Mouse (Mus musculus): ENCODE results near the gene Gcnt7. TPM values are rescaled to one million over a fixed set of nuclear protein-coding genes. Genes with fewer than 3 reads are reported as not detected.

Gcnt7 gene
- polyA plus RNA-seq, 1 experiment from 2014 or later, result 1.6 TPM

DNA sequence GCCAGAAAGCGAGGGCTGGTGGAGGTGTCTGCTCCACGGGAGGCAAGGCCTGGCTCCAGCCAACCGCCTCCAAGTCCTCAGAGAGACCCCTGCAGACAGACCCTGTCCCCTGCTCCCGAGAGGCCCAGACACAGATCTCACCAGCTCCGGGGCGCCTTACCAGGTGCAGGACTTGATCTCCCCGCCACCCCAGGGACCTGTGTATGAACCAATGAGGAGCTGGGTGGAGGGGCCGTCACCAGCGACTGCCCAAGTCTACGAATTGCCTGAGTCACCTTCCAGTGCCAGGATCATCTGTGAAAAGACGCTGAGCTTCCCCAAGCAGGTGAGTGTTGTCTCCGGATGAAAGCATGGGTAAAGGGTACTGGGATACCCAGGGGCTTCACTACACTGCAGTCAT lies 42.2 kb downstream of the Gcnt7 start:
- Histone ChIP-seq H3K36me3 (no peaks in the 10 kb centered on the region), H3K27me3 (no peaks in the 10 kb centered on the region)
- 69% methylated on average over 12 of the region's 12 CpGs for WGBS

DNA sequence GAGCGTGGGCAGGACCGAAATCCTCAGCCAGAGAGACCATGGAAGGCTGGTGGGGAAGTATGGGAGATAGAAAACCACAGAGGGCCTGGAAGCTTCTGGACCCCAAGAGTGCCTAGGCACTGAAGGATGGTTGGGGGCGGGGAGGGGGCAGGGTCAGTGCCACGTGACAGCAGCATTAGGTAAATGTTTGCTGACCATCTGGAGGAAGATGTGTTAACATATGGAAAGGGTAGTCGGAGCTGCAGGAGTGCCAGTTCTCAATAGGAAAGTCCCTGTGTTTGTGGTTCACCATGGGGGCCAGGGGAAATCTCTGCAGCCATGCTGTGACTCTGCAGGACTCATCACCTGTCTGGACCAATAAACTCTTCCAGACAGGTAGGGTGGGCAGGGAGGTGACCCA lies 44.5 kb downstream of the Gcnt7 start:
- H3K4me1 ChIP-seq (replicated peaks), result peaks cover 8% of the 10 kb centered on the region
- no peak overlapping the region for H3K4me2 ChIP-seq
- WGBS, result 52% methylated on average over 5 of the region's 5 CpGs
- no peak overlapping the region for H3K9ac ChIP-seq
- no peaks in the 10 kb centered on the region for H3K36me3 ChIP-seq
- no peaks in the 10 kb centered on the region for H3K9me3 ChIP-seq
- no peak for ATAC-seq (ENCODE audit: low FRiP score)
- H3K4me3 ChIP-seq, result no peak overlapping the region
- no peak overlapping the region for H3K27ac ChIP-seq
- H3K27me3 ChIP-seq, result no peaks in the 10 kb centered on the region

More for the DNA sequence above, 42.2 kb downstream of the Gcnt7 start:
- H3K4me3 ChIP-seq, result no peak overlapping the region
- no peak overlapping the region for H3K4me2 ChIP-seq
- ATAC-seq (ENCODE audit: low FRiP score), result no peak
- no peak overlapping the region for H3K9ac ChIP-seq
- peaks cover 8% of the 10 kb centered on the region for H3K4me1 ChIP-seq (replicated peaks)
- no peaks in the 10 kb centered on the region for H3K9me3 ChIP-seq
- no peak overlapping the region for H3K27ac ChIP-seq

DNA sequence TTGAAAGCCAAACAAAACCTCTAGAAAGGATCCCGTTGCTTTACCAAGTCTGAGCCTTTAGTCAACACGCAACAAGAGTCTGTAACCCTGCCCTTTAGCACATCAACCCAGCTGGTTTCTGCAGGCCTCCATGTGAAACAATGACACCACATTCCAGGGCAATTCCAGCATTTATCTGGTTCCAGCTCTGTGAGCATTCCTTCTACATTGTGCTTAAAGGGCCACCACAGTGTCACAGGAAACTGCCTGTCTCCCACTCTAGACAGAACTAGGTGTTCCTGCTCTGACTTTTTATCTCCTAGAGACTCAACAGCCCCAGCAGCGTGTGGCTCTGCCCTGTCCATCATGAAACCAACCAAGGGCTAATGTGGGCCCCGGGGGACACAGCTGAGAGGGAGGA lies 45.1 kb downstream of the Gcnt7 start:
- WGBS, result 25% methylated on average over 4 of the region's 4 CpGs
- Histone ChIP-seq H3K4me1 (replicated peaks) (peaks cover 8% of the 10 kb centered on the region), H3K27me3 (no peaks in the 10 kb centered on the region), H3K9me3 (no peaks in the 10 kb centered on the region), H3K27ac (no peak overlapping the region), H3K4me3 (no peak overlapping the region), H3K4me2 (no peak overlapping the region), H3K9ac (no peak overlapping the region), H3K36me3 (no peaks in the 10 kb centered on the region)
- no peak for ATAC-seq (ENCODE audit: low FRiP score)

DNA sequence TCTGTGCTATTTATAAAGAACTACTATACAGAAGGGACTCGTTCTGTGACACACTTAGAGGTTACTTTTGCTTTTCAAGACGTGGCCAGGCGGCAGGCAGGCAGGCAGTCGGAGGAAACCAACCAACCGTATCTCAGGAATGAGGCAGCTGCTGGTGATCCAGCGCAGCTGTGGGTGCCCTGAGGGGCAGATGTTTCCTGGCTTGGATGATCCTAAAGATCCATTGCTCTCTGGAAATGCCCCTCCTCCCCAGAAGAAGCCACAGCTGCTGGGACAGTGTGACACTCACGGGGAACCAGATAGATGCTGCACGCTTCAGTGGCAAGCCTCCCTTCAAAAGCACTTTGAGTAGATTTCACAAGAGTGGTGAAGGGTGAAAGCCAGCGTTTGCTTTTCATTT lies 45.9 kb downstream of the Gcnt7 start:
- peak; percentile 72 for ATAC-seq (ENCODE audit: low FRiP score)
- Histone ChIP-seq H3K4me2 (peak overlapping the region; percentile 25), H3K4me3 (no peak overlapping the region), H3K36me3 (no peaks in the 10 kb centered on the region), H3K4me1 (replicated peaks) (peaks cover 8% of the 10 kb centered on the region), H3K27me3 (no peaks in the 10 kb centered on the region), H3K27ac (no peak overlapping the region; the same call in 1 of the 2 replicates), H3K9ac (no peak overlapping the region), H3K9me3 (no peaks in the 10 kb centered on the region)
- WGBS, result 9% methylated on average over 9 of the region's 9 CpGs

DNA sequence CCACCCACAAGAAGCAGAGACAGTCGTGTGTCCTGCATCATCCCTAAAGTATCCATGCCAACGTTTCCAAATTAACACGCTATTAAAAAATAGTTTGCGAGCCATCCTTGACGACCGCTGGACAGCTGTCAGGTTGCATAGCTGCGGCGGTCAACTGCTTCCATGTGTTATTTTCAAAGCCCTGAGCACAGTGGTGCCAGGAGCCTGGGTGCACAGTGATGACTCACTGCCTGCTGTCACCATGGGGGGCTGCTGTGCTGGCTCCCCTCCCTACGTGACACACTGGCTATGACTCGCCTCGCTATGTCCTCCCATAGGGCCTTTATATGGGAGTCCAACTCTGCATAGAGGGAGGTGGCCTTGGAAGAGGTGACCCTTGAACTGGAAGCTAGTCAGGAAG lies 47.3 kb downstream of the Gcnt7 start:
- Histone ChIP-seq H3K4me1 (replicated peaks) (peaks cover 8% of the 10 kb centered on the region), H3K27ac (no peak overlapping the region), H3K9ac (no peak overlapping the region), H3K4me2 (no peak overlapping the region), H3K4me3 (no peak overlapping the region), H3K36me3 (no peaks in the 10 kb centered on the region), H3K27me3 (no peaks in the 10 kb centered on the region), H3K9me3 (no peaks in the 10 kb centered on the region)
- 82% methylated on average over 11 of the region's 11 CpGs for WGBS
- ATAC-seq (ENCODE audit: low FRiP score), result no peak

DNA sequence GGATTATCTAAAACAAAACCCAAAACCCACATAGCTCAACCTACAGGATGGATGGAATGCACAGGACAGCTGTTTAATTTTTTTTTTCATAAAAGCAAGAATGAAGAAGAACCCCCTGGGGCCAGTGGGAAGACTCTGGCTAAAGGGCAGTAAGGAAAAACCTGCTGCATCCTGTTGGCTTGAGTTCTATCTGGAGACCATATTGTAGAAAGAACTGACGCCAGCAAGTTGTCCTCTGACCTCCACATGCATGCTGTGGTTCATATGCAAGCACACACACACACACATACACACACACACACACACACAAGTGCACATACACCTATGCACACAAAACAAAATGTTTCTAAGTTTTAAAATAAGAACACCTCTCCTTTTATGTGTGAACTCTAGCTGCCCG lies 47.7 kb downstream of the Gcnt7 start:
- no peak for ATAC-seq (ENCODE audit: low FRiP score)
- Histone ChIP-seq H3K4me1 (replicated peaks) (peaks cover 8% of the 10 kb centered on the region), H3K36me3 (no peaks in the 10 kb centered on the region), H3K9ac (no peak overlapping the region), H3K27me3 (no peaks in the 10 kb centered on the region), H3K9me3 (no peaks in the 10 kb centered on the region), H3K4me3 (no peak overlapping the region), H3K4me2 (no peak overlapping the region), H3K27ac (no peak overlapping the region)
- 84% methylated on average over 2 of the region's 2 CpGs for WGBS

DNA sequence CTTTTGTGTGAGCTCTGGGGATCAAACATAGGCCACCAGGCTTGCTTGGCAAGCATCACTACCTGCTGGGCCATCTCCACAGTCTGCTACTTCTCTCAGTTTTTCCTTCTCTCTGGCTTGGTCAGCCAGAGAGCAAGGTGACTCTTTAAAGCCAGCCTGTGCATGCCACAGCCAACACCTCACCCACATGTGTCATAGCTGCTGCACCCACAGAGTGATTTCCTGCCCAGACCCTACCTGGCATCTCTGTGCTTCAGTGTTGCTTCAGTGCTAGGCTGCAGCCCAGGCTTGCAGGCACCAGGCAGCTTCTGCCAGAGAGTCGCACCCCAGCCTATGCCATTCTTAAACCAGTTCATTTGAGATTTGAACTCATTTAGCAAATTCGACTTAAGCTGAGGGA lies 50.9 kb downstream of the Gcnt7 start:
- H3K9me3 ChIP-seq, result no peaks in the 10 kb centered on the region
- H3K4me1 ChIP-seq (replicated peaks), result no peaks in the 10 kb centered on the region; the same call in 1 of the 2 replicates
- H3K27ac ChIP-seq, result no peak overlapping the region
- no peak overlapping the region for H3K4me3 ChIP-seq
- no peaks in the 10 kb centered on the region for H3K27me3 ChIP-seq
- H3K4me2 ChIP-seq, result no peak overlapping the region
- no peak overlapping the region for H3K9ac ChIP-seq
- ATAC-seq (ENCODE audit: low FRiP score), result no peak
- H3K36me3 ChIP-seq, result no peaks in the 10 kb centered on the region
- WGBS, result 79% methylated on average over 2 of the region's 2 CpGs

DNA sequence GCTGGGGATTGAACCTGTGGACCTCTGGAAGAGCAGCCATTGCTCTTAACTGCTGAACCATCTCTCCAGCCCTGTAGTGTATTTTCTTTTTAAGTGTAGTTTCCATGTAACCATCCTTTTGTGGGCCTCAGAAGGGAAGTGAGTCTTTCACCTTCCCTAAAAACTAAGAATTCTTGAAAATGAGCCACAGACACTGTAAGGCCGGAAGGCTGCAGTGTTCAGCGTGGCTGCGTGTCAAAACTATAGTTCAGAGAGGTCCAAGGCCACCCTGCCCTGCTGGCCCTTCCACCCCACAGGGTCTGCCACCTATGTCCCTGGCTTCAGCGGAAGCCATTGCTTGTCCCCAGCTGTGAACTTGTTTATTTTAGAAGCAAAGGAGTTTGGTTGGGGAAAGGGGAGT lies 52.2 kb downstream of the Gcnt7 start:
- H3K9me3 ChIP-seq, result no peaks in the 10 kb centered on the region
- no peaks in the 10 kb centered on the region for H3K36me3 ChIP-seq

DNA sequence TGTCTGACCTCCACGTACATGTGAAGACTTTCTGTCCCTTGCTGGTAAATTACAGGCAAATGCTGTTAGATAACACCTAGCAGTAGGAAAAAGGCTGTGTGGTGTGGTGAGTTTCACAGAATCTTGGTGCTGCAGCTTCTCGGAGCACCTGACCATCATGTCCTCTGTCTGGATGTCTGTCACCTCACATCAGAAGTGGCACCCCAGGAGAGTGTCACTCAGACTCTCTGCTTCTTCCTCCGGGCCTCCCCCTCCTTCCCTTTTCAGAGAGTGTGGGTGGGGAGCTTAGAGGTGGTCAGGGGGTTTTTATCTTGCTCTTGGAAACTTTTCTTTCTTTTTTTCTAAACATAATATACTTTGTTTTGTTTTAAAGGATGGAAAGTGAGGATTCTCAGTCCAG lies 53.4 kb downstream of the Gcnt7 start:
- no peak overlapping the region for H3K27ac ChIP-seq
- ATAC-seq (ENCODE audit: low FRiP score), result no peak
- WGBS, result 73% methylated on average over 3 of the region's 3 CpGs
- H3K9me3 ChIP-seq, result no peaks in the 10 kb centered on the region
- no peak overlapping the region for H3K4me2 ChIP-seq
- H3K9ac ChIP-seq, result no peak overlapping the region
- H3K4me3 ChIP-seq, result no peak overlapping the region
- no peaks in the 10 kb centered on the region for H3K27me3 ChIP-seq
- no peaks in the 10 kb centered on the region for H3K36me3 ChIP-seq
- H3K4me1 ChIP-seq (replicated peaks), result peaks cover 4% of the 10 kb centered on the region

More for the DNA sequence above, 52.2 kb downstream of the Gcnt7 start:
- H3K27ac ChIP-seq, result no peak overlapping the region
- WGBS, result 69% methylated on average over 4 of the region's 4 CpGs
- no peak overlapping the region for H3K4me3 ChIP-seq
- no peak overlapping the region for H3K9ac ChIP-seq
- no peaks in the 10 kb centered on the region for H3K4me1 ChIP-seq (replicated peaks)
- no peak for ATAC-seq (ENCODE audit: low FRiP score)
- H3K4me2 ChIP-seq, result no peak overlapping the region
- no peaks in the 10 kb centered on the region for H3K27me3 ChIP-seq

DNA sequence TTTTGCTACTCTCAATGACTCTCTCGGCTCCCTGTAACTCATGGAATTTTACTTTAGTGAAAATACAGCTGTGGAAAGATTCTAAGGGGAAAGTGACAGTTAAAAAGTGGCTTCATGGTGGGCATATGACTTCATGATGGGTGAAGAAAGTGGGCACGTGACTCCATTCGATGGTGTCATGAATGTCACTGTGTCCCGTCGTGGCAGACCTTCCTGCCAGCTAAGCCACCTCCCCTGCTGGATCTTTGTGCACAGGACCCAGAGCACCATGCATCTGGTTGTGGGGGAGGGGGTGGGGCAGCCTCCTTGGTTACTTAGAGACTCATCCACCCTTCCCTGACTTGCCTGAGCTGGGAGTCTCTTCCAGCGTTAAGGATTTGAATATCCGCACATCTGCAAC lies 54.2 kb downstream of the Gcnt7 start:
- Histone ChIP-seq H3K4me2 (no peak overlapping the region), H3K9ac (no peak overlapping the region), H3K27ac (no peak overlapping the region), H3K4me1 (replicated peaks) (peaks cover 7% of the 10 kb centered on the region), H3K27me3 (no peaks in the 10 kb centered on the region), H3K4me3 (no peak overlapping the region), H3K36me3 (no peaks in the 10 kb centered on the region), H3K9me3 (no peaks in the 10 kb centered on the region)
- ATAC-seq (ENCODE audit: low FRiP score), result no peak
- WGBS, result 60% methylated on average over 7 of the region's 7 CpGs

DNA sequence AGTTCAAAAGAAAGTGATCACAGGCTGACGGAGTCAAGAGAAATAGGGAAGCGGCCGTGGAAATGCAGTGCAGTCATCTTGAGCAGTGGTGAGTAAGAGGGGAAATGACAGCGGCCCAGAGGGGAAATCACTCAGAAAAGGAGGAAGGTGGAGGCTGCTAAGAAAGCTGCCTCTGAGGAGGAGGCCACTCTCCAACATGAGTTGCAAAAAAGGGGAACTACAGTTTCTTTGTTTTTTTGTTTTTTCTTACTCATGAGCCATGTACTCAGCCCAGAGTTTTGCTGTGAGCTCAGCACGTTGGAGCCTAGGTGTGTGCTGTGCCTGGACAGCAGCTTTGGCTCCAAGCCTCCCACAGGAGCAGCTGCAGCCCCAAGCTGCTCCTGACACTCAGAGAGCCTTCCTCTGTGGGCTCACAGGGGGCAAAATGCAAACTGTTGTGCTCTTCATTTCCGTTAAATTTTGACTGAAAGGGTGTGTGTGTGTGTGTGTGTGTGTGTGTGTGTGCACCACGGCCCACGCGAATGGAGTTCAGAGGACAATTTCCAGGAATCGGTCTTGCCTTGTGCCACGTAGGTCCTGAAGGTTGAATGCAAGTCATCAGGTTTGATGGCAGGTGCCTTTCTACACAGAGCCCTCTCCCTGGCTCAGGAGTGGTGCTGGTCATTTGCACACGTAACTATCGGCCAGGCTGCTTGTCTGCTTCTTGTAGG lies 57.1 kb downstream of the Gcnt7 start:
- Histone ChIP-seq H3K36me3 (no peaks in the 10 kb centered on the region), H3K27me3 (no peaks in the 10 kb centered on the region), H3K9me3 (no peaks in the 10 kb centered on the region), H3K4me2 (no peak overlapping the region), H3K9ac (no peak overlapping the region), H3K4me1 (replicated peaks) (peaks cover 7% of the 10 kb centered on the region), H3K4me3 (no peak overlapping the region), H3K27ac (no peak overlapping the region)
- 79% methylated on average over 13 of the region's 13 CpGs for WGBS
- no peak for ATAC-seq (ENCODE audit: low FRiP score)
